Mouse (Mus musculus): Measurements from ENCODE around the gene Myh4. TPM values are rescaled to one million over a fixed set of nuclear protein-coding genes. Genes with fewer than 3 reads are reported as not detected.

Gene Myh4
- not detected for polyA plus RNA-seq (2015; fragmentation: Illumina TruSeq; extraction: RNeasy Lipid Tissue Mini Kit (QIAGEN cat#74804); ENCODE audit: insufficient read depth, low read depth, low replicate concordance)

DNA sequence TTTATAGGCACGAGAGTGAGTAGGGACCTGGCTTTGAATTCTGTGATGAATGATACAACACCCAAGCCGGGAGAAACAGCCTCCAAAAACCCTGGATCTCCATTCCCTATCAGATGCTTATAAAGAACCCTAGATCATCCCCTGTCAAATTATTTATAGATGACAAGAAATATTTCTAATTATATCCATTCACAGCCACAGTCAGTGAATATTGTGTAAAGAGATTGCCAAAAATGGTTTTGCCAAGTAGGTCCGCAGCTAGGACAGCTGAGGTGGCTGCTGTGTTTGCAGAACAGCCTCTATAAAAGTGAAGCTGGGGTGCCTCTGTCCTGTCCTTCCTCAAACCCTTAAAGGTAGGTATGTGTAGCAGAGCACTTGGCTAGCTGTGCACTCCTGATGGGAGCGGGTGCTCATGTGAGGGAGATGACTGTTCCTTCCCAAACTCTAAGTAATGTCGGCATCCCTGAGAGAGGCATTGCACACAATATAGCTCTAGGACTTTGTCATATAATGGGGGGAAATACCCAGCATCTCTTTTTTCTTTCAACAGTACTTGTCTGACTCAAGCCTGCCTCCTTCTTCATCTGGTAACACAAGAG, at the start of gene Myh4:
Gene Myh4, plus strand, starts transcription at position 549 of the 599 bp plus-strand sequence.

DNA sequence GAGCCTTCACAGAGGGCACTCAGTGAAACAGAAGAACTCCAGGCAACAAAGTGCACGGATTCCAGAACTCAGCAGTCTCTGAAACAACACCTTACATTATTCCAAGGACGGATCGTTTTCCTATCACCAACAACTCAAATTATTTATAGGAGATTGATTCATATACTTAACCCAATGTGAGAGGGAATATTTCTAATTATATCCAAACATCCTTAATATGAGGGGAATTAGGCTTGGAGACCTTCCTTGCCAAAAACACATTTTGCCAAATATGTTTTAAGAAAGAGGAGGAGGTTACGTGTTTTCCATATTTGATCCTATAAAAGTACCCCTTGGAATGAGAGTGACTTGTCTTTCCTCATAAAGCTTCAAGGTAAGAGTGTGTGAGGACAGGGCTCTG, 38.1 kb upstream of the Myh4 start, which contains the start of gene Myh1:
Gene Myh1, plus strand, starts transcription at position 301 of the 400 bp plus-strand sequence.

GRCm38 (mm10) chr11:67276601-67277174, 38.9 kb downstream of the Myh4 start, which contains the start of gene Myh8:
Gene Myh8 (plus strand): TSS chr11:67277124.

Other genes starting within 250 kb of the Myh4 start
- gene Tmem220, start 212.9 kb upstream of the Myh4 start, polyA plus RNA-seq (2015; fragmentation: Illumina TruSeq; extraction: RNeasy Lipid Tissue Mini Kit (QIAGEN cat#74804); ENCODE audit: insufficient read depth, low read depth, low replicate concordance): 1.5 TPM
- 3.6 TPM for gene Adprm, start 185.4 kb upstream of the Myh4 start, polyA plus RNA-seq (2015; fragmentation: Illumina TruSeq; extraction: RNeasy Lipid Tissue Mini Kit (QIAGEN cat#74804); ENCODE audit: insufficient read depth, low read depth, low replicate concordance)
- 2.2 TPM for gene Sco1, start 185.4 kb upstream of the Myh4 start, polyA plus RNA-seq (2015; fragmentation: Illumina TruSeq; extraction: RNeasy Lipid Tissue Mini Kit (QIAGEN cat#74804); ENCODE audit: insufficient read depth, low read depth, low replicate concordance)
- not detected for gene Myh3, start 159.7 kb upstream of the Myh4 start, polyA plus RNA-seq (2015; fragmentation: Illumina TruSeq; extraction: RNeasy Lipid Tissue Mini Kit (QIAGEN cat#74804); ENCODE audit: insufficient read depth, low read depth, low replicate concordance)
- not detected for gene Myh2, start 67.0 kb upstream of the Myh4 start, polyA plus RNA-seq (2015; fragmentation: Illumina TruSeq; extraction: RNeasy Lipid Tissue Mini Kit (QIAGEN cat#74804); ENCODE audit: insufficient read depth, low read depth, low replicate concordance)
- gene Myh1, start 38.0 kb upstream of the Myh4 start, polyA plus RNA-seq (2015; fragmentation: Illumina TruSeq; extraction: RNeasy Lipid Tissue Mini Kit (QIAGEN cat#74804); ENCODE audit: insufficient read depth, low read depth, low replicate concordance): not detected
- gene Myh8, start 39.1 kb downstream of the Myh4 start, polyA plus RNA-seq (2015; fragmentation: Illumina TruSeq; extraction: RNeasy Lipid Tissue Mini Kit (QIAGEN cat#74804); ENCODE audit: insufficient read depth, low read depth, low replicate concordance): not detected
- not detected for gene Myh13, start 83.6 kb downstream of the Myh4 start, polyA plus RNA-seq (2015; fragmentation: Illumina TruSeq; extraction: RNeasy Lipid Tissue Mini Kit (QIAGEN cat#74804); ENCODE audit: insufficient read depth, low read depth, low replicate concordance)
- gene Gas7, start 217.4 kb downstream of the Myh4 start, polyA plus RNA-seq (2015; fragmentation: Illumina TruSeq; extraction: RNeasy Lipid Tissue Mini Kit (QIAGEN cat#74804); ENCODE audit: insufficient read depth, low read depth, low replicate concordance): 4.7 TPM

Measured in pancreas, adult 10 weeks (tissue).